Mouse (Mus musculus) right cerebral cortex, postnatal 36 days (tissue): ENCODE measurements around the gene Ccni.

Experiments used
- DNase-seq, 2 experiments: peaks; one replicate each; pipeline ENCODE4 v3.0.0; 2022; ENCODE audit warnings: low spot score in 2 of 2, mixed read lengths in 1 of 2

Gene Ccni

DNA sequence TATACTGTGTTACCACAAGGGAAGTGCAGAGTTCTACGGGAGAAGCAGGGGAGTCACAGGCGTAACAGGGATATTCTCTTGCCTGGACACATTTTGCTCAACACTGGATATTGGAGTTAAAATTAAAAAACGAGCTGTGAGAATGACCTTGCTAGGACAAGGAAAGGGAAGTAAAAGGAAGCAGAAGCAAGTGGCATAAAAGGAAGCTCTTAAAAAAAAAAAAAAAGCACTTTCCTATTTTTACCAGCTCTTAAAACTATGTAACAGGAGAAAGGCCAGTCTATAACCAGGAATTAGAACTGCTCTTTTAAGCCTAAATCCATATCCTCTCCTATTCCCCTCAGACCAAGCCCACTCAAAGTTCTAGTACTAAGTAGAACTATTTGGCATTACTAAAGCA lies 8.1 kb downstream of the Ccni start:
- DNase-seq, result no peak

DNA sequence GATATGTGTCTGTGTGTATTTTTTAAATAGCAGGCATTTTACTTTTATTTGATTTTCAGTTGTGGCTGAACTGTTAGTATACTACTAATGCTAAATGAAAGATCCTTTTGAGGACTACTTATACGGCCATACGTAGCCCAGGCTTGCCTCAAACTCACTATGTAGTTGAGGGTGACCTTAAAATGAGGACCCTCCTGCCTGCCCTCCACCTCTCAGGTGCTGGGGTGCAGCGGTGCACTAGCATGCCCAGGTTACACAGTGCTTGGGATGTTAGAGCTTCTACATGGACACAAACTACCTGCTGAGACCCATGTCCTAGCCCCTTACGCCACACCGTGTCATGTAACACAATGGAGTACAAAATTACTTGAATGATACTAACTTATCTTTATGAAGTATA lies 15.9 kb downstream of the Ccni start:
- no peak for DNase-seq

DNA sequence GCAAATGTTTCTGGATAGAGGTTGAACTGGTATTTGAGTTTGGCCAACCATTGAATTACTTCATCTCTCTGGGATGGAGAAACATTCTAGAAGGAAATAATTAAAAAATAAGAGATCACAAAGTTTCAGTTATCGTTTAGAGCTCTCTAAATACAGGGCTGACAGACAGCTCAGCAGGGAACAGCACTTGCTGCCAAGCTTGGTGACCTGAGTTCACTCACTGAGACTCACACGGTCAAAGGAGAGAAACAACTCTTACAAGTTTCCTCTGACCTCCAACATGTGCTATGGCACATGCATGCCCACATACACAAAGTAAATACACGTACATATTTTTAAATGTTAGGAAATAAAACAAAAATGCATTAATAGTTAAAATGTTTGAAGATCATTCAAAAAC lies 16.7 kb downstream of the Ccni start:
- no peak for DNase-seq

DNA sequence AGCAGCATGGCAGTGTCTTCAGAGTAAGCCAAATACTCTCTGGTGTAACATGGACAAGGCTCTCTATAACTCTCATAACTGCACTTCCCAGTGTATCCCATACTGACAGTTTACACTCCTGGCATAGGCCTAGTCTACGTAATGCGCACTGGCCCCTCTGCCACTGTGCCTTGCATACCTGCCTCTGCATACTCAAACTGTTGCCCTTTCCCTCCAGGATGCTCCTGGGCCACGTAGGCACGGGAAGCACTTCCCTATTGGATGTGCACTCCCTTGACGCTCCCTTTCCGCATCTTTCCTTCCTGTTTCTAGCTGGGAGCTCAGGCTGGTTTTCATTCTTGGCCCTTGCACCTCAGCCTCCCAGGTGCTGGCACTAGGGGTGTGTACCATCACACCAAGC lies 21.7 kb downstream of the Ccni start:
- DNase-seq, result no peak

DNA sequence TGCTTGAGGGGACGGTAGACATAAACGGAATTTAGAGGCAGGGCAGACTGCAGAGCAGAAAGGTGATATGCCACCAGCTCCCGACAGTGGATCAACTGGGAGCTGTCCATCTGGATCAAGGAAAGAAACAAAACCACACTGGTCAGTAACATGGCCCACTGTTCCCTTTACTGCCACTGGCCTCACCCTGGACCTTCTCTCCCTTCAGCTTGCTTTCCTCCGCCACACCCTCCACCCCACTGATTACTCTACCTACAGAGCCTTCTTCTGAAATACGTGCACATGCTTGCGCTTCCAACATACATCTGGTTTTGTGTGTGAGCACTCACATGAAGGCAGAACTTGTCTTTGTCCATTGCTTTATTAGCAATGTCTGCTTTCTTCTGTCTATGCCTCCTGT lies 23.0 kb downstream of the Ccni start:
- no peak for DNase-seq

DNA sequence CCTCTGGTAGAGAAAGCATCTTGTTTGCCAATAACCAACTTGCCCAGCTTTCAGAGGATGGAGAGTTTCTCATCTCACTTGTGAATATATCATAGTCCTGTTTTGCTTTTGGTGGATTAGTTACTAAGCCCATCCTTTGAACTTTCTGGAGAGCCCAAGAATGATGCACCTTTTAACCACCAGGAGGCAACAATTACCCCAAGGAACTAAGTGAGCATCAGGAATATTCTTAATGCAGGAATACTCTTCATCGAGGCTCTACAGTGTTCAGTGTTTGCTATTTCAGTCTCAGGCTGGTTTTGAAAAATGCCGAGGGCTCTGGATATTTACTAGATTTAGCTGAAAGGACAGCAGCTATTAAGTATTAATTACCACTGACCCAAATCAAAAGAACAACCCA lies 26.0 kb downstream of the Ccni start:
- no peak for DNase-seq

DNA sequence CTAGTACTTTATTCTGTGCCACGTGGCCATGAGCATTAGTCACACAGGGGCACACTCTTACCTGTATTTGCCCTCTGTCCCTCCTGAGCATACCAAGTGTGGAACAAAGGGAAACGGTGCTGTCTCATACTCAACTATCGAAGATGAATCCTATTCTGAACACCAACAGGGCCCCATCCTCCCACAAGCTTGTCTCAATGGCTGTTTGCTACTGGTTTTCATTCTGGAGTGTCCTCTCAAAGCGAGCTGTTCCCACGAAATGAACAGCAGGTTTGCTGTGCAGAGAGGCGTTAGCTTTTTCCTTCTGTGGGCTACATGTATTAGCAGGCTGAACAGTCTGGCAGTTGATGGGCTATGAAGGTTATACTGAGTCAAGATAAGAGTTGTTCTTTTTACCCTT lies 27.7 kb downstream of the Ccni start:
- no peak for DNase-seq

DNA sequence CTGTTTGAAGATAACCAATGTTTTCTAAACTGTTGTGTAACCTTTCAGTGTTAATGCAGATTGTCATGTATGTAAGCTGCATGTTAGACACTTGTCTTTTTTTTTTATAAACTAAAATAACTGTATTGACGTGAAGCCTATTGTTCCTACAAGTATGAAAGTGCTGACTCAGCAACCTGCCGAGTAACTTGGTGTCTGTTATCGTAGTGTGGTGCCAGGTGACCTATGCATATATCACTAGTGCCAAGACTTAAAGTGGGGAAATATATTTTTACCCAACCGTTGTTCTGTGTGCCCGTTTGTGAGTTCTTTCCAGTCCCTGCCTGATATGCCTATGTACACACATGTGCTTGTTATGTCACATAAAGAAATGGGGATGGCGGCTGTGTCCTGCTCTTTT lies 31.6 kb downstream of the Ccni start:
- no peak for DNase-seq

DNA sequence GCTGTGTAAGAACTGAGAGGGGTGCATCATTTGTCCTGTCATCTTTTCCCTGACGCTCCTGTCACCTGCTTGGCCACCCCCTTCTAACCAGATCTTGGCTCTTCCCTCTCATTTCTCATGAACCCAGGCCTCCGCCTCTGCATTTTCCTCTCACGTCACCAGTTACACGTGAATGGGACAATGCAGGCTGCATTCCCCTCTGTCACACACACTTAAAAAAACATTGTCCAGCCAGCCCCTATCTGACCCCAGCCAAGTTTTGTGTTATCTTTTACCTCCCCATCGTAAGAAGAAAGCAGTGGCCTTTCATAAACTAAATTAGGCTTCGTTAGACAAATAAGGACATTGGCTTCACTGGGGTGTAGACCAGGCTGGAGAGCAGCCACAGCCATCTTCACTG lies 33.8 kb downstream of the Ccni start:
- DNase-seq, result no peak

DNA sequence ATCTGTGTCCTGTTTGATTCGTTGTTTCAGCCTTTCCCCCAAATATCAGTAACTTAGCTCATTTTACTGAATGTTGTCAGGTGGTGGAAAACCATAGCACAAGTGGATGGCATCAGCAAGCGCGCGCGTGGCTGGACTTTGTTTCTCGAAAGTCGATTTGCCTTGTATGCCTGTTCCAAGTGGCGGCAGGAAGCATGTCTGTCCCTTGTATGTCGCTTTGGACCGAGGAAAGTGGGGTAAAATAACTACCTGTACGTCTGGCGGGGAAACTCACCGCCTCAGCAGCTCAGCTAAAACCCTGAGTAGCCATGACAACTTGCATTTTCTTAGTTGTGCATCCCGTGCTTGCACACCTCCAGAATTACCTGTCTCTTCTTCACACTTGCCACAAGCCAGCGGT lies 34.9 kb downstream of the Ccni start:
- no peak for DNase-seq

DNA sequence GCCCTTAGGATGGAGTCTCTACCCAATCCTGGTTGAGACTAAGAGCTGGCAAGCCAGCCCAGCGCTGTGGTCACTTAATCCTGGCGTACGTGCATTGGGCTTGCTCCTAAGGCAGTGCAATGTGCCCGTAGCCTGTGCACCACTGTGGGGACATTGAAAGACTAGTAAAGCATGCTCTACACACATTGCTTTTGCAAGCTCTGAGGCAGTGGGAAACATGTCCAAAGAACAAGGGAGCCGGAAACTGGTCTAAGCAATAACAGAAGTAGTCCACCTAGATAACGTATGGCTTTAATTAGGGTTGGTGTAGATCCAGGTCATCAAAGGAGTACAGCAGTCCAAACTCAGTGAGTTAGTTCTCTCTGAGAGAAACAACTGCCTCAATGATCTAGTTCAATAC lies 37.6 kb downstream of the Ccni start:
- DNase-seq, result no peak

DNA sequence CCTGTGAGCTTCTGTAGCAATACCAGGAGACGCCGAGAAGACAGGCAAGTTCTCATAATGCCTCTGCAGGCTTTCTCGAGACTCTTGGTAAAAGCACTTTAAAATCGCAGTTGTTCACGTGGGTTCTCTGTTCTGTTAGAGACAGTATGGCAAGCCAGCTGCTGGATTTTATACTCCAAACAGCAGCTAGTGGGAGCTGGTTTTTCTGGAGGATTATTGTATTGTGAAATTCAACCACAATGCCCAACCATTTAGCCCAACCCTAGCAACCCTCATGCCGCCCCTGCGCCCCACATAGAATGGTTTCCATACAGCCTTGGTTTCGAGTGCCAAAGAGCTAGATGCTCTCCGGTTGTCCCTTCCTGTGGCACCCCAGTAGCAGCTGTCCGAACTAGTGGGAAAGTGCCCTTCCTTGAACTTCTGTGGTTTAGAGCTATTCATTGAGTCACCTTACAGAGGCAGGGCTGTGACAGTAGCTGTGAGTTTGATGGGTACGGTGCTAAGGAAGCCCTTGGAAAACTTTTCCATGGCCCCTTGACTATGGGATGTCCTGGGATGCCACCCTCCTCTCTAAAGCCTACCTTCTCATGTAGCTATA lies 38.3 kb downstream of the Ccni start:
- no peak for DNase-seq

DNA sequence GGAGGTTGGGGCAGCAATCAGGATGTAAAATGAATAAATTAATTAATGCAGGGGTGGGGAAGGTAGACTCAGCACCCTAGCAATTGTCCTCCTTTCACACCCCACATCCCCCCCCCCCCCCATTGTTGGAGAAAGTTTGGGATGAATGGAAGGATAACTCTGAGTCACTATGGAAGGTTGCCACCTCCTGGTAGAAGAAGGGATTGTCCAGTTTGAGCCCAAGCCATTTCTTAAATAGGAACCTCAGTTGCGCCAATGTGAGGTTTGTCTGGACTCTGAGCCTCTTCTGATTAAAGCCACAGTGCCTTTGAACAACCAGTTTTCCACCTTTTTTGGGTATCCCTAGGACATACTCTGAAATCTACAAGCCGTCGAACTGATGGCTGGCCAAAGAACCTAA lies 42.8 kb downstream of the Ccni start:
- no peak for DNase-seq

DNA sequence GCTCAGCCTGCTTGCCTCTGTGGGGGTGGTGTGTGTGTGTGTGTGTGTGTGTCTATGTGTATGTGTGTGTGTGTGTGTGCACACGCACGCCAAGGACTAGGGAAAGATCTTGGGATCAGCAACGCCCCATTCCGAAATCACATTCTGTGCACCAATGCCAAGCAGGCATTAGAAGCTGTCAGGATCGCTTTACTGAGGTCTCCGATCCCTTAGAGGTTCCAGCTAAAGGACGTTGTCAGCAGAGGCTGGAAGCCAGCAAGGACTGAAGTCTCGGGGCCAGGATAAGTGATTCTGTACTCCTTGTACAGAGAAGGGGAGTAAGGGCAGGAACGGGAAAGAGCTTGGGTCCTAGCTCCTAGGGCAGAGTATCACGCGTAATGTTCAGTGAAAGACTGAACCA lies 51.9 kb downstream of the Ccni start:
- DNase-seq, result no peak

DNA sequence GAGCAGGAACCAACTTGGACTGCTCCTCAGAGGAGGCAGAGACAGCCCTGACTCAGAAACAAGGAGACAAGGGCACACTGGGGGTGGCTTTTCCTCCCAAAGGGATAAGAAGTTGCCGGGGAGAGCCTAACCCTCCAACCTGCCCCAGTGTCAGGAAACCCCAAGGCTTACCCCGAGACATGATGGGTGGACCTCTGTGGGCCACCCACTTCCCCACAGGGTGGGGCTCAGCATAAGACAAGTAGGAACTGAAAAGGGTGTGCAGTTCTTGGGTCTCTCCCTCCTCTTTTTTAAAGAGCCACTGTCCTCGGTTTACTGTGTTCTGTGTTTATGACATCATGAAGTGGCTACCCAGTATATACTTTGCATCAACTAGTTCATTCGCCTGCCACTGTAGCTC lies 53.8 kb downstream of the Ccni start:
- no peak for DNase-seq

DNA sequence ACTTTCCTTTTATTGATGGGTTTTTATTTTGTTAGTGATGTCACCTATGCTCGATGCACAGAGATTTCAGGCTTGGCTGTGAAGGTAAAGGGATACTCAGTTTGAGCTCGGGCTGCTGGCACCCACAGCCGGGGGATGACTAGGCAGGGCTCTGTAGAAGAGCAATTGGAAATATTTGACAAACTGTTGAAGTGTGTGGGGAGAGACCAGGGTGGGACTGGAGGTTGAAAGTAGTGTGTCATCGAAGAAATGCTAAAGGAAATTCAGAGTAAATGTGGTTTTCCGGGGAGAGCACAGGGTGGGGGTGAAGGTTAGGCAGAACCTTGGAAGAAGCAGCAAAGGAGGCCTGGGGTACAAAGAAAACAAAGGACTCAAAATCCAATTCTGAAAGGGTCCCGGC lies 54.3 kb downstream of the Ccni start:
- DNase-seq, result no peak

DNA sequence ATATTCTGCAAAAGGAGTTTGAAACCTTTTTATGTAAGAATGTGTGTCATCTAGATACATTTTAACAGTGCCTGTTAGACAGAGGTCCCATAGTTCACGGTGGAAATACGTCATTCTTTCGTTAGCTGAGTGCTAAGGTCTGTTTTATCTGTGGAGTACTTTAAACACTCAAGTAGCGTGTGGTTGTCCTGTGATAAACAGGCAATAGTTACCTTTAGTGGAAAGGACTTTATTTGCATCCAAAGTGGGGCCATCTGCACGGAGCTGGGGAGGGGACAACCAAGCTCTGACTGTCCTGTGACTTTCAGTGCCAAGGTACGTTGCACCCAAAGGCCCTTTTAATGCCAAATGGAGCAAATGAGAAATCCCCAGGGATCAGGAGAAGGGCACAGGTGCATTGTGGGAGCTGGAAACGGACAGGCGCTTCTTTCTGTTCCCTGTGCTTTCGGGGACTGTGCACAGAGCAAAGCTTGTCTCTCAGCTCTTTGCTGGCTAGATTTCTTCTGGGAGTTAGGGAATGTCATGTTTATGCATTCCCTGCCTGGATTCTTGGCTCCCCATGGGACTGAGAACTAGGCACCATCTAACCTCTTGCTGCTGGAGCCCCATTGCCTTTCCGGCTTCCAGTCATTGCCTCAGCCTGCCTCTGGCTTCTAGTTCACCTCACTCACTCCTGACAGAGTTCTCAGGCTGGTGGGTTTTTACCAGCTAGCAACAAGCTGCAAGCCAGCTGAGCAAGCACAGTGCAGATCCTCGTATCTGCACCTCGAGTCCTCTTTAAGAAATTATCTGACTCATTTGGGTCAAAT lies 56.1 kb downstream of the Ccni start:
- no peak for DNase-seq

DNA sequence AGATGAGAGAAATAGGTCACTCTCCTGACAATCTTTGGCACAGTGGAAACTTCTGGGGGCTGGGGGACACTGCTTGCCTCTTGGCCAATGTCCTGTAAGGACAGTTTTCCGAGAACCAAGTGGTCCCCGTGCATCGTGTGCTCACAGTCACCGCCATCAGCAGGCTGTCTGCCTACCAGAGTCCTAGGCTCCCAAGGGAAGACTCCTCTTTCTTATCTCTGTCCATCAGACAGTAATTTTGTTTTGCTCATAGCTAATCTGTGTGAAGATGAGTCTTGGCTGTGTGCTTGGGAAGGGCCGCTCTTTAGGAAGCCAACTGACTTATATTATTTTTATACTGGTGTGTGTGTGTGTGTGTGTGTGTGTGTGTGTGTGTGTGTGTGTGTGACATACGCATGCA lies 60.8 kb downstream of the Ccni start:
- DNase-seq, result no peak

DNA sequence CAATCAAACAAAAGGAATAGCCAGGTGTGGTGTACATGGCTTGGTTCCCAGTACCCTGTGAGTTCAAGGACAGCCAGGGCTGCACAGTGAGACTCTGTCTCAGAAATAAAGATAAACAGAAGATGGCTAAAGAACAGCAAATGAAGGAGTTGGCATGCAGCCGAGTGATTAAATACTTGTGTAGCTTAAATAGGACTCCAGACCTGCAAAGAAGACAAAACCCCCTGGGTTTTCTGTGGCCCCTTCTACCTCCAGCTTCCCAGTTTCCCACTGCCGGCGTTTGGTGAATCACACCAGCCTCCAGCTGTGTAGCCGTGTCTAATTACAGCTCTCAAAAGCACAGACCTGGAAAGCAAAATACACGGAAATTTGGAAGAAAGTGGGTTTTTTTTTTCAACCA lies 61.4 kb downstream of the Ccni start:
- no peak for DNase-seq

DNA sequence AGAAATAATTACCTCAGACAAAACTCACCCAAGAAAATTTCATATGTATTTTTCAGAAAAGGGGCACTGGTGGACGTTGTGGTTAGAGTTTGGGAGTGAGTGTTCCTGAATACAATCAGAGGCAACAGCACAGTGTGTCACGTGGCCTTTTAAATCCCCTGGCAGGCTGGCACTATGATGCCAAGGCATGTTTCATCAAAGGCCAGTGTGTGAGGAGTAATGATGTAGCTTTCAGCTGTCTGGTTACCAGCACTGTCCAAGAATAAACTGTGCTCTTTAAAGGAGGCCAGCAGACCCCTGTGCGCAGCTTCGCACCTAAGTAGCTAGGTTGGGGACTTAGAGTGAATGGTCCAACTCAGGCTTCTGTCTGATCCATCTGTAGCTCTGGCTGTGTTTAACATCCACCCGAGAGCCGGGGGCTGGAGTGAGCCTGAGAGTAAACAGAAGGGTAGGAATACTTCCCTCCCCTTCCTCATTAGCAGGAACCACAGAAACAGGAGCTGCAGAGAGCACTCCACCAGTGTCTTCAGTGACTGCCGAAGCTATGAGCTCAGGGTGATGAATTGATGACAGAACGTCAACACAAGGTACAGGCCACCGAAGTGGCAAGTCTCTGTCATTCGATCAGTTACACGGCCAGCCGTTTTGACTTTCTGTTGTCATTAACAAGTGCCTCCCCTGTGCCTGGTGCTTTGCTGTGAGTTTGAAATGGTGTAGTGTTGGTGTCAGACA lies 62.8 kb downstream of the Ccni start:
- DNase-seq, result no peak

DNA sequence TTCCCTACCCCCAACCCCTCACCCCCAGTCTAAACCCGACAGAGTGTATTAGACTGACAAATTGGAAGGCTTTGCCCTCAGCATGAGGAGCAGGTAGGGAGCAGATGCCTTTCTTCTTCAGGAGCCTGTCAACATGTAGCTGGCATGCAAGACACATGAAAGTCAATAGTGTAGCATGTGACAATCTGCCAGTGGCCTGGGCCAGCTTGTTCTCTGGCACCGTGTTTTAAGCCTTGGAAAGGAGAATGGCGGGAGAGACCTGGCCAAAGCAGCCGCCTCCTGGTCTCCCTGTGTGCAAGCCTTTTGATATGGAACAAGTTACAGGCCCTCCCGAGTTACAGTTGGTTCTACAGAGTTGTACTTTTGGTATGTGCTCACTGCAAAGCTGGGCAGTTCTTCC lies 65.5 kb downstream of the Ccni start:
- DNase-seq, result no peak

DNA sequence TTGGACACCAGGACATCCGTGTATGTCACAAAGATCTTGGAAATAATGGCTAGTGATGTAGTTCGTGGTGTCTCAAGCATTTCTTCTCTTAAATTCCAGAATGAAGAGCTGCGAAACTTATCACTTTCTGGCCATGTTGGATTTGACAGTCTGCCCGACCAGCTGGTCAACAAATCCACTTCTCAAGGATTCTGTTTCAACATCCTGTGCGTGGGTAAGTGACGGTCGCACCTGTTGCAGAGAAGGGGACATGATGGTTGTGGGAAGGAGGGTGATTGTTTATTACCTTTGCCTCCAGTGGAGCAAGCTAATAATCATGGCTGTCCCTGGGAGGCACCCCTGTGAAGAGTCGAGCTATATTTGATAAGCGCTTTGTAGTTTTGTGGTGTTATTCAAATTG lies 66.9 kb downstream of the Ccni start:
- DNase-seq, result no peak

DNA sequence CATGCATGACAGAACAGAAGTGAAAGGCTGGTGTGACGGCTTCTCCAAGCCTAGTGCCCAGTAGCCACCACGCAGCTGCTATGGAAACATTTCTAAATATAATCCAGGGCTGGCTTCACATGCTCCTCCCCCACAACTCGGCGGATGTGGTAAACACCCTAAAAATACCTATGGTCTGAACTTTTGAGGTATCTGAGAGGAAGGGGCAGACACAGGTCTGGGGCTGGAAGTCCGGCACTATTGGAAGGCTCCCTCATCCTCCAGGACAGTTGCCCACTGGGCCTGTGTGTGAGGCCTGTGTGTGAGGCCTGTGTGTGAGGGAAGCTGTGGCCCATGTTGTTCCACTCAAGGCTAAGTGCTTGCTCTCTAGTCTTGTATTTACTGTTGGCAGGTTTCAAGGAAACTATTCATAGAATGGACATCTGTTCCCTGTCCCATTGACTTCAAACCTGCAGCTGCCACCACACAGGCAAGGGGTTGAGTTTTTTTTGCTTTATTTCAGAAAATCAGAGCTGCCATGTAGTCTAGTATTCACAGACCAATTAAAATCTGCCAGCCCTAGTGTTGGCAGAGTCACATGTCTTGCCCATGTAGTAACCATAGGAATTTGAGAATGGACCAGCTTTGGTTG lies 69.2 kb downstream of the Ccni start:
- peak in 1 of 2 experiments; percentile 40 for DNase-seq
